Mouse (Mus musculus): ENCODE measurements around the gene 4921504E06Rik. TPM values are rescaled to one million over a fixed set of nuclear protein-coding genes. Genes with fewer than 3 reads are reported as not detected.

The 4921504E06Rik gene
- polyA plus RNA-seq, 1 experiment, result not detected

DNA sequence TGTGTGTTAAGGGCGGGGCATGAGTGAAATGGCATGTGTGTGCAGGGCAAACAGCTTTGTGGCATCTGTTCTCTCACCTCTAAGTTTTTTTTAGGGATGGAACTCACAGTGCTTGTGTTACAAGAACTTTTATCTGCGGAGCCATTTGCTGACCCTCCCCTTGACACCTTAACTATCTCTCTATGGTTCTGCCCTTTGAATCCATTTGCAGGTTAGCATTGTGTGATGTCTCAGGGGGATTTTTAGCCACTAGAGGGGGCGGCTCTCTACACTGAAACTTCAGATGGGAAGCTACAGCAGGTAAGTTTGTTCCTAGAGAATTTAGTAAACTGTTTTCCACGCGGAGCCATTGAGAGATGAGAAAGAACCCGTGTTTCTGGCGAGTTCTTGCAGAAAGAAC is 32.1 kb downstream of the 4921504E06Rik start:
- no peaks in the 10 kb centered on the region for H3K9me3 ChIP-seq (replicated peaks; ENCODE audit: control insufficient read depth, insufficient read depth, low read length, poor library complexity, severe bottlenecking)
- no peak overlapping the region for H3K4me3 ChIP-seq (ENCODE audit: low read depth, low read length)
- H3K9ac ChIP-seq (ENCODE audit: low read depth, poor library complexity, severe bottlenecking), result no peak overlapping the region
- no peak overlapping the region for H3K27ac ChIP-seq (ENCODE audit: insufficient read depth, low read length)
- no peaks in the 10 kb centered on the region for H3K4me1 ChIP-seq (ENCODE audit: control insufficient read depth, insufficient read depth, low read length)
- TF ChIP-seq POLR2A (IDR thresholded peaks at IDR 0.05; ENCODE audit: insufficient read depth, low read length), result no peak
- no peak for TF ChIP-seq EP300 (IDR thresholded peaks at IDR 0.05; ENCODE audit: insufficient read depth, low read depth, low read length)
- no peak for TF ChIP-seq CTCF (IDR thresholded peaks at IDR 0.05; ENCODE audit: low read depth, low read length)
- H3K36me3 ChIP-seq (ENCODE audit: control insufficient read depth, insufficient read depth, low read length, poor library complexity, severe bottlenecking), result no peaks in the 10 kb centered on the region
- H3K27me3 ChIP-seq (ENCODE audit: control insufficient read depth, insufficient read depth, low read length, poor library complexity, severe bottlenecking), result no peaks in the 10 kb centered on the region

DNA sequence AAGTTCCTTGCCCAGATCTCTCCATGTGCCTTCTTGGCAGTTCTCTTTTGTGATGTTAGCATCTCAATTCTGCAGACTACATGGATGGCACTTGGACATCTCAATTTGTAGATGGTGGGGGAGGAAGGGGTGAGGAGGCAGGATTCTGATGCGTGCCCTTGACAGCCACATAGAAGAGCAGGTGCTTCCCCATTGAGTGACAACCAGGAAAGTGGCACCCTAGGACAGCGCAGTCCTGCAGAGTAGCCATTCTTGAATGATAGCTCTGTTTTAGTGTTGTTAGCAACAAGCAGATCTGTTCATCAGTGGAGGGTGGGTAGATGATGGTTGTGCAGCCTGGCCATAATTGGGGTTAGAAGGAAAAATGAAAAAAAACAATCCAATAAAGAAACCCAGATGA is 33.1 kb downstream of the 4921504E06Rik start:
- no peaks in the 10 kb centered on the region for H3K27me3 ChIP-seq (ENCODE audit: control insufficient read depth, insufficient read depth, low read length, poor library complexity, severe bottlenecking)
- no peaks in the 10 kb centered on the region for H3K36me3 ChIP-seq (ENCODE audit: control insufficient read depth, insufficient read depth, low read length, poor library complexity, severe bottlenecking)
- no peaks in the 10 kb centered on the region for H3K4me1 ChIP-seq (ENCODE audit: control insufficient read depth, insufficient read depth, low read length)
- no peak overlapping the region for H3K9ac ChIP-seq (ENCODE audit: low read depth, poor library complexity, severe bottlenecking)
- H3K27ac ChIP-seq (ENCODE audit: insufficient read depth, low read length), result no peak overlapping the region
- TF ChIP-seq POLR2A (IDR thresholded peaks at IDR 0.05; ENCODE audit: insufficient read depth, low read length), result no peak
- TF ChIP-seq CTCF (IDR thresholded peaks at IDR 0.05; ENCODE audit: low read depth, low read length), result no peak
- no peak for TF ChIP-seq EP300 (IDR thresholded peaks at IDR 0.05; ENCODE audit: insufficient read depth, low read depth, low read length)
- H3K9me3 ChIP-seq (replicated peaks; ENCODE audit: control insufficient read depth, insufficient read depth, low read length, poor library complexity, severe bottlenecking), result no peaks in the 10 kb centered on the region
- no peak overlapping the region for H3K4me3 ChIP-seq (ENCODE audit: low read depth, low read length)

DNA sequence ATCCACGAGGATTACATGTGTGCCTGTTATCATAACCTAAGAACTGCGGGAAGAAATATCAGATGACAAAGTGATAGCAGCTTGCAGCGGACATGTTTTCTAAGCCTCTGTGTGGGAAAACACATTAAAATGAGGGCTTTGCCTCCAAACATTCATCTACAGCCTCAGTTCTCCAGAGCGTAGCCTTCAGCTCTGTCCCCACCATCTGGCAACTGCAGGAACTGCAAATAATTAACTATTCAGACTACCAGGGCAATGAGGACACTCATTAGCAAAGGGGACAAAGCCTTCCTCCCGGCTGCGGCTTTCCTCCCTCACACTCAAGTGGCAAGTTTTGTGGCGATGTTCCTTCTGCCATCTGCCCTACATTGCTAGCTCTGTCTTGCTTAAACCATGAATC is 33.9 kb downstream of the 4921504E06Rik start:
- Histone ChIP-seq H3K9me3 (replicated peaks; ENCODE audit: control insufficient read depth, insufficient read depth, low read length, poor library complexity, severe bottlenecking) (no peaks in the 10 kb centered on the region), H3K9ac (ENCODE audit: low read depth, poor library complexity, severe bottlenecking) (no peak overlapping the region), H3K36me3 (ENCODE audit: control insufficient read depth, insufficient read depth, low read length, poor library complexity, severe bottlenecking) (no peaks in the 10 kb centered on the region), H3K4me3 (ENCODE audit: low read depth, low read length) (no peak overlapping the region), H3K27me3 (ENCODE audit: control insufficient read depth, insufficient read depth, low read length, poor library complexity, severe bottlenecking) (no peaks in the 10 kb centered on the region), H3K4me1 (ENCODE audit: control insufficient read depth, insufficient read depth, low read length) (no peaks in the 10 kb centered on the region), H3K27ac (ENCODE audit: insufficient read depth, low read length) (no peak overlapping the region)
- peak; percentile 56 for TF ChIP-seq CTCF (IDR thresholded peaks at IDR 0.05; ENCODE audit: low read depth, low read length)
- TF ChIP-seq EP300 (IDR thresholded peaks at IDR 0.05; ENCODE audit: insufficient read depth, low read depth, low read length), result no peak

DNA sequence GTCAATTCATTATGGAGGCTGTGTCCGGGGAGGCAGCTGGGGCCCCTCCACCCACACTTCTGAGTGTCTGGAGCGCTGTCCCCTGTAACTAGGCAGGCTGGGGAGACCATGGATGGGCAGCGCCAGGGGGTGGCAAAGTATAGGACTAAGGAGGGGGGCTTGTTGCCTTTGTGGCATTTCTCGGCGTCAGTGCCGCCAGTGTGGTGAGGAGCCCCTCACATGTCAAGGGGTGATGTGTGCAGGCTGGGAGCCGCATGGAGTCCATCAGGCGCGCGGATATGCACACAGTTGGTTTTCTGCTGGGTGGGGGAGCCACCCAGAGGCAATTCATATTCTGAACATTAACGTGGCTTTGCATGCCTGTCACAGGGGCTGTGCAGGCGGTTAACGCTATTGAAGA is 35.8 kb downstream of the 4921504E06Rik start:
- H3K4me1 ChIP-seq (ENCODE audit: control insufficient read depth, insufficient read depth, low read length), result no peaks in the 10 kb centered on the region
- no peak overlapping the region for H3K4me3 ChIP-seq (ENCODE audit: low read depth, low read length)
- H3K9ac ChIP-seq (ENCODE audit: low read depth, poor library complexity, severe bottlenecking), result no peak overlapping the region
- H3K9me3 ChIP-seq (replicated peaks; ENCODE audit: control insufficient read depth, insufficient read depth, low read length, poor library complexity, severe bottlenecking), result no peaks in the 10 kb centered on the region
- TF ChIP-seq CTCF (IDR thresholded peaks at IDR 0.05; ENCODE audit: low read depth, low read length) (no peak), POLR2A (IDR thresholded peaks at IDR 0.05; ENCODE audit: insufficient read depth, low read length) (no peak), EP300 (IDR thresholded peaks at IDR 0.05; ENCODE audit: insufficient read depth, low read depth, low read length) (no peak)
- H3K27ac ChIP-seq (ENCODE audit: insufficient read depth, low read length), result no peak overlapping the region
- H3K27me3 ChIP-seq (ENCODE audit: control insufficient read depth, insufficient read depth, low read length, poor library complexity, severe bottlenecking), result no peaks in the 10 kb centered on the region; the same call in 1 of the 2 replicates
- no peaks in the 10 kb centered on the region for H3K36me3 ChIP-seq (ENCODE audit: control insufficient read depth, insufficient read depth, low read length, poor library complexity, severe bottlenecking)

DNA sequence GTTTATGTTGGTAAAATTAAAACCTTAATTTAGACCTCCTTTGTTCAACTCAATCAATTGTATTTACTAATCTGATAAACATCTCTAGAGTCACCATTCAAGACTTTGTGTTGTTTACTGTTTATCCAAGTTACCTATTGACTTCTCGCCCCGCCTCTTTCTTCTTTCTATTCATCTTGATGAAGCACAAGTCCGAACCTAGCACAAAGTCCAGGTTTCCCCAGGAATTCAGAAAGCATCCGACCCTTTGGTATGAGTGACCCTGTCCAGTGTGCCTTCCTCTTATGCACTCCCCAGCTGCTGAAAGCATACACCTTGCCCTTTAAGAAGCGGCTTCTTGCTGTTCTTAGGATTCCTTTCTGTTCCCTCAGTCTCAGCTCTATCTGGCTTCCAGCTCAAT is 41.3 kb downstream of the 4921504E06Rik start:
- TF ChIP-seq EP300 (IDR thresholded peaks at IDR 0.05; ENCODE audit: insufficient read depth, low read depth, low read length), result no peak
- no peak for TF ChIP-seq CTCF (IDR thresholded peaks at IDR 0.05; ENCODE audit: low read depth, low read length)
- TF ChIP-seq POLR2A (IDR thresholded peaks at IDR 0.05; ENCODE audit: insufficient read depth, low read length), result no peak
- Histone ChIP-seq H3K4me3 (ENCODE audit: low read depth, low read length) (no peak overlapping the region), H3K36me3 (ENCODE audit: control insufficient read depth, insufficient read depth, low read length, poor library complexity, severe bottlenecking) (no peaks in the 10 kb centered on the region), H3K4me1 (ENCODE audit: control insufficient read depth, insufficient read depth, low read length) (no peaks in the 10 kb centered on the region), H3K27me3 (ENCODE audit: control insufficient read depth, insufficient read depth, low read length, poor library complexity, severe bottlenecking) (no peaks in the 10 kb centered on the region; the same call in 1 of the 2 replicates), H3K9me3 (replicated peaks; ENCODE audit: control insufficient read depth, insufficient read depth, low read length, poor library complexity, severe bottlenecking) (no peaks in the 10 kb centered on the region), H3K27ac (ENCODE audit: insufficient read depth, low read length) (no peak overlapping the region), H3K9ac (ENCODE audit: low read depth, poor library complexity, severe bottlenecking) (no peak overlapping the region)

DNA sequence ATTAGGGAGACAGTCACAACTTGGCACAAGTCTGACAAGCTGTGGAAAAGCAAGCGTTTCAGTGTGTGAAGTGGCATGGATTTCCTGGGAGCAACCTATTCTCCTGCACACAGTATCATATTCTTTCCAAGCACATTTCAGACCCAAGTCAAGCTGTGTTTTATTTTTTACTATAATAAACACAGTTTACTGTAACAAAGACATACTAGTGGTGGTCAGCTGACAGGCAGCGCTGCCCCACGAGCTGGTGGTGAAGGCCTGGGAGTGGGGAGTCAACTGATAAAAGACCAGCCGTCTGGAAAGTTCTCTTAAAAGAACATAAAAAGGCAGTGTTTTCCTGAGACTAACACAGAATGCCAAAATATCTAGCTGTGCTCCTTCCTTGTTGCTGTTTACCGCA is 42.7 kb downstream of the 4921504E06Rik start:
- Histone ChIP-seq H3K9me3 (replicated peaks; ENCODE audit: control insufficient read depth, insufficient read depth, low read length, poor library complexity, severe bottlenecking) (no peaks in the 10 kb centered on the region), H3K4me1 (ENCODE audit: control insufficient read depth, insufficient read depth, low read length) (no peaks in the 10 kb centered on the region), H3K27ac (ENCODE audit: insufficient read depth, low read length) (no peak overlapping the region), H3K9ac (ENCODE audit: low read depth, poor library complexity, severe bottlenecking) (no peak overlapping the region), H3K27me3 (ENCODE audit: control insufficient read depth, insufficient read depth, low read length, poor library complexity, severe bottlenecking) (no peaks in the 10 kb centered on the region; the same call in 1 of the 2 replicates), H3K4me3 (ENCODE audit: low read depth, low read length) (no peak overlapping the region), H3K36me3 (ENCODE audit: control insufficient read depth, insufficient read depth, low read length, poor library complexity, severe bottlenecking) (no peaks in the 10 kb centered on the region)
- no peak for TF ChIP-seq EP300 (IDR thresholded peaks at IDR 0.05; ENCODE audit: insufficient read depth, low read depth, low read length)
- TF ChIP-seq CTCF (IDR thresholded peaks at IDR 0.05; ENCODE audit: low read depth, low read length), result no peak
- no peak for TF ChIP-seq POLR2A (IDR thresholded peaks at IDR 0.05; ENCODE audit: insufficient read depth, low read length)

All from ES-Bruce4 (cell line).